Mouse (Mus musculus) intestine, postnatal 0 days (tissue): ENCODE results near the gene Dnm3. TPM values are rescaled to one million over a fixed set of nuclear protein-coding genes. Genes with fewer than 3 reads are reported as not detected.
A peak's percentile ranks its signal among the peaks of the same experiment; 100 is the strongest.
"Not testable (repeated sequence)": the region's sequence is repeated elsewhere in the genome, so short reads cannot be mapped to it uniquely, and the experiment has no call there.

Source experiments
- ATAC-seq: fragments of 200-750 bp; cut with Nextera tagmentation; 2 replicates; pipeline ENCODE4 v1.8.0; 2017; ENCODE audit warnings: mild to moderate bottlenecking, moderate TSS enrichment, moderate library complexity
- H3K27ac ChIP-seq: fragments of 300-500 bp; sonication (generic); 2 replicates; pipeline ENCODE4 v1.5.1; 2014; ENCODE audit warnings: mild to moderate bottlenecking, low read depth, low read length, moderate library complexity
- H3K27me3 ChIP-seq: fragments of 300-500 bp; sonication (generic); replicated peaks from 2 replicates; pipeline ENCODE4 v1.6.1; 2014; ENCODE audit warnings: low read length, mixed read lengths; ENCODE audit not compliant: control insufficient read depth, insufficient read depth
- H3K36me3 ChIP-seq: fragments of 300-500 bp; sonication (generic); 2 replicates; pipeline ENCODE4 v1.6.1; 2014; ENCODE audit warnings: mild to moderate bottlenecking, moderate library complexity; ENCODE audit not compliant: control insufficient read depth, insufficient read depth
- H3K4me1 ChIP-seq: fragments of 300-500 bp; sonication (generic); replicated peaks from 2 replicates; pipeline ENCODE4 v1.6.1; 2014; ENCODE audit warnings: antibody characterized with exemption, low read length, mixed read lengths; ENCODE audit not compliant: control insufficient read depth, insufficient read depth
- H3K4me2 ChIP-seq: fragments of 300-500 bp; sonication (generic); replicated peaks from 2 replicates; pipeline ENCODE4 v1.6.1; 2014; ENCODE audit warnings: low read depth, mild to moderate bottlenecking, moderate library complexity
- H3K4me3 ChIP-seq: fragments of 300-500 bp; sonication (generic); 2 replicates; pipeline ENCODE4 v1.5.1; 2014; ENCODE audit warnings: low read depth, low read length
- H3K9ac ChIP-seq: fragments of 300-500 bp; sonication (generic); 2 replicates; pipeline ENCODE4 v1.6.1; 2014; ENCODE audit warnings: mild to moderate bottlenecking, low read depth, low read length
- H3K9me3 ChIP-seq: fragments of 300-500 bp; sonication (generic); 2 replicates; pipeline ENCODE4 v1.6.1; 2016; ENCODE audit warnings: mixed run types; ENCODE audit not compliant: control insufficient read depth
- CTCF ChIP-seq: sonication (generic); IDR thresholded peaks from 2 replicates; pipeline ENCODE4 v1.5.1; 2016; ENCODE audit warnings: low read depth, mild to moderate bottlenecking, control low read depth, antibody characterized with exemption, moderate library complexity
- WGBS: fragments of 180-500 bp; shearing (Covaris S2); extraction: QIAGEN DNeasy Blood & Tissue Kit; methylation state at CpG from one replicate; pipeline ENCODE4 v1.1.7; 2014; 5-methylcytosine and 5-hydroxymethylcytosine counted together
- polyA plus RNA-seq: library from polyadenylated mRNA; unstranded; fragments of >200 nt; fragmentation: Nextera tagmentation; extraction: Ambion mirVana; gene quantifications from 2 replicates; pipeline ENCODE4 v1.2.1, GENCODE M21; 2015

The Dnm3 gene
- polyA plus RNA-seq, 1 experiment from 2014 or later: 5.6 TPM

DNA sequence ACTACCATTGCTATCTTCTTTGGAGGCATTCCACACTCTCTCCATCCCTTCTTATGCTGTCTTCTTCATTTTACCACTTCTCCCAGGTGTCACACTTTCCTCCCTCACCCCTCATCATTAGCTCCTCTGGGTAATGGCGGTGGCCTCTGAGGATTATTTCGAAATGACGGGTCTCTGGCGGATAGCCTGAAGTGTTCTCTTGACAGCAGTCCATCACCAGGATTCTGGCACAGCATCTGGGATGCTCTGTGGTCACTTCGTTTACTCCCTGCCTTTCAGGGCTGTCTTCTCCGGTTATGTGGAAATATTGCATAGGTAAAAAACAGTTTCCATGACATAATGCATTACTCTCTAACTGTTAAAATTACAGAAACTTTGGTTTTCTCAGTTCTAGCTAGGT, 55.0 kb downstream of the Dnm3 start:
- whole genome bisulfite sequencing: 87% methylated on average over 6 of the region's 6 CpGs
- Histone ChIP-seq H3K4me2 (no peak overlapping the region), H3K27me3 (no peaks in the 10 kb centered on the region), H3K4me3 (no peak overlapping the region), H3K9me3 (no peaks in the 10 kb centered on the region), H3K27ac (no peak overlapping the region), H3K4me1 (no peaks in the 10 kb centered on the region), H3K9ac (no peak overlapping the region), H3K36me3 (no peaks in the 10 kb centered on the region)
- no peak for ATAC-seq
- TF ChIP-seq CTCF: no peak

DNA sequence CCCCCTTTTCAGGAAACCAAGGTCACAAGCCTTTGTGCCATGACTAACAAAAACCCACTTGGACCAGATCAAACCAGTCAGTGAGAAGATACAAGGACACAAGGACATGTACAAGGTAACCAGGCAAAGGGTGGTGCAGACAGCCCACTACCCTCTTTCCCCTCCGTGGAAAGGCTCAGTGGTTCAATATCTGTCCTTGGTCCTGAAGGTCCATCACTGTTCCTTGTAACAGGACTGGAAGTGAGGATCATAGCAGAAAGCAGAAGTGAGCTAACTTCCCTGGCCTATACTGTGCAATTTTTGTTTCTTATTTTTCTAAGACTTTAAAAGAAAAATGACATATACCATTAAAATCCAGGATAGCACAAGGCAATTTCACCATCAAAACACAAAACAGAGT, 64.0 kb downstream of the Dnm3 start:
- H3K4me1 ChIP-seq: no peaks in the 10 kb centered on the region
- no peak overlapping the region for H3K27ac ChIP-seq
- H3K4me3 ChIP-seq: no peak overlapping the region
- H3K4me2 ChIP-seq: no peak overlapping the region
- H3K36me3 ChIP-seq: no peaks in the 10 kb centered on the region
- H3K9me3 ChIP-seq: no peaks in the 10 kb centered on the region
- ATAC-seq: no peak
- H3K27me3 ChIP-seq: no peaks in the 10 kb centered on the region
- no peak overlapping the region for H3K9ac ChIP-seq
- WGBS: 4% methylated on average over 1 of the region's 1 CpGs
- TF ChIP-seq CTCF: no peak

- Histone ChIP-seq H3K9me3 (no peaks in the 10 kb centered on the region), H3K36me3 (no peaks in the 10 kb centered on the region), H3K4me2 (no peak overlapping the region), H3K4me1 (no peaks in the 10 kb centered on the region), H3K27me3 (no peaks in the 10 kb centered on the region), H3K9ac (no peak overlapping the region), H3K27ac (no peak overlapping the region), H3K4me3 (no peak overlapping the region)
- WGBS: 86% methylated on average over 7 of the region's 7 CpGs
- TF ChIP-seq CTCF: no peak
- no peak for ATAC-seq
Measured at GRCm38 (mm10) chr1:162412787-162413429, 64.9 kb downstream of the Dnm3 start.

DNA sequence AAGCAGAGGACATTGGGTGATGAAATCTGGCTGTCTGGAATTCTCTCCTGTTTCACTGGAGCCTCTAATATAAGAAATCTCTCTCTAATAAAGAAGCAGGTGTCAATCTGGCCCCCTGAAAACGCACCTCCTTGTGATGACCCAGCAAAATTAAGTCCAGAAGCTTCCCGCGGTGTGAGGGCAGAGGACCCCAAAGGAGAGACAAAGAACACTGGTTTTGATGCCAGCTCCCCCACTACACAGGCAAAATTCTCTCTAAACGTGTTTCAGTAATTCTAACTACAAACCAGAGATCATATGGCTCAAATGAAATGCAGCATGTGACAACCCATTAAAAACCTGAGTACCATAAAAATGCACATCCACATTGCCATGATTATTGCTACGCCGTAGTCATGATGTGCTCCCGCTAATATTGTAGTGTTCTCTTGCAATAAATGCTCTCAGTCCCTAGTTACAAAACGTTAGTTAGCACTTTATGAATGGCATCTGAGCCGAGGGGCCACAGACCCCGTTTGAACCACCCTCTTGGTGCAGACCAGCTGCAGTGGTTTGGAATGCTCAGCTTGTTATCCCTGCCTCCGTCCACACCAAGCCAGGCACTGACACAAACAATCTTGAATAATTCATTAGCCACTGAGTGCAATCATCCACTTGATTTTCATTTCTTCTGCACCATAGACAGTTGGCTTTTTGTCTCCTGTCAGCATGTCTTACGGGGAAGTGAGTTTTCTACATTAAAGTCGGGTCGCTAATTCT, 67.4 kb downstream of the Dnm3 start:
- Histone ChIP-seq H3K4me3 (no peak overlapping the region), H3K27ac (no peak overlapping the region), H3K4me2 (no peak overlapping the region), H3K9ac (no peak overlapping the region), H3K4me1 (no peaks in the 10 kb centered on the region), H3K27me3 (no peaks in the 10 kb centered on the region), H3K36me3 (no peaks in the 10 kb centered on the region), H3K9me3 (no peaks in the 10 kb centered on the region)
- TF ChIP-seq CTCF: no peak
- 81% methylated on average over 14 of the region's 14 CpGs for WGBS
- ATAC-seq: no peak

DNA sequence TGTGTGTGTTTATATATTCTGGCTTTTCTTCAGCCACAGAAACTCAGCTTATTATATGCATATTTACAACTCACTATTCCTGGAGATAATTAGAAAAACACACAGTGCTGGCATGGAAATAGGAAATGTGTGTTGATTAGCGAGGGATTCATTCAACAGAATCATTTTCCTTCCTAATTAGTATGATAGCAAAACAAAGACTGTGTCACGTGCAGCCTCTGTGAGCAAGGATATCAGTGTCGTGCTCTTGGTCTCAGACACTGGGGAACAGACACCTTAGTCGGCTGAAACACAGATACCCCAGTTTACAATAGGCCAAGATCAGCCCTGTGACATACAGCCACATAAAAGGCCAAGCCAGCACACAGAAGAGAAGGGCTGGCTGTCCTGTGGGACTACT, 83.3 kb downstream of the Dnm3 start:
- Histone ChIP-seq H3K9ac (no peak overlapping the region), H3K4me1 (no peaks in the 10 kb centered on the region), H3K27ac (no peak overlapping the region), H3K27me3 (no peaks in the 10 kb centered on the region), H3K4me2 (no peak overlapping the region), H3K36me3 (no peaks in the 10 kb centered on the region), H3K9me3 (no peaks in the 10 kb centered on the region), H3K4me3 (no peak overlapping the region)
- WGBS: 56% methylated on average over 4 of the region's 4 CpGs
- TF ChIP-seq CTCF: no peak
- ATAC-seq: no peak

DNA sequence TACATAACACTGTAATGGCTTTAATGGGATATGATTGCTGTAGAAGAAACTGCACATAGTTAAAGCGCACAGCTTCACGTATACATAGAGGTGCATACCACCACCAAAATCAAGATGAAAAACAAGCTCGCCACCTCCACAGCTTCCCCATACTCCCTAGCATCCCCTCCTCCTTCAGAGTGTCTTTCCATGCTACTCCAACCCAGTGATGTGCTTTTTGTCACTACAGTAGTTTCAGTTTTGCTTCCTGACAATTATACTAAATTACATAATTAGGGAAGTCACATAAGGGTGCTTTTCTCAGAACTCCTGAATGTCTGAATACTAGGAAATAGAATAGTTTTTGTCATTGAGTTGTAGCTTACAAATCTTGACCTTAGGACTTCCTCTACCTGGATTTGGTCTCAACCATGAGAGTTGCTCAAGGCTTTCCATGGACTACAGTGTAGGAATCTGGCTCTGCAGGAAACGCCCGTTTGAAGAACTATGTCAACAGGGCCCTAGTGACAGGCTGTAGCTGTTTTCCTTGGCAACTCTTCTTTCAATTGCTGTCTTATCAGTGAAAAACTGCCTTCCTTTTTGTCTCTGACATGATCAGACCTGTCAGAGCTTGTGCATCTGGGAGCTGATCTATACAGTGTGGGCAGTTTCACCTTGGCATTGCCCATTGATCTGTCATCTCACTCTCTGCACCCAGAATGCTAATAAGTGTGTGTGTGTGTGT, 89.2 kb downstream of the Dnm3 start:
- Histone ChIP-seq H3K9ac (no peak overlapping the region), H3K27me3 (no peaks in the 10 kb centered on the region), H3K4me3 (no peak overlapping the region), H3K4me1 (no peaks in the 10 kb centered on the region), H3K4me2 (no peak overlapping the region; the same call in 1 of the 2 replicates), H3K36me3 (no peaks in the 10 kb centered on the region), H3K27ac (no peak overlapping the region), H3K9me3 (no peaks in the 10 kb centered on the region)
- peak; percentile 86 for ATAC-seq
- TF ChIP-seq CTCF: no peak
- 60% methylated on average over 5 of the region's 5 CpGs for WGBS

DNA sequence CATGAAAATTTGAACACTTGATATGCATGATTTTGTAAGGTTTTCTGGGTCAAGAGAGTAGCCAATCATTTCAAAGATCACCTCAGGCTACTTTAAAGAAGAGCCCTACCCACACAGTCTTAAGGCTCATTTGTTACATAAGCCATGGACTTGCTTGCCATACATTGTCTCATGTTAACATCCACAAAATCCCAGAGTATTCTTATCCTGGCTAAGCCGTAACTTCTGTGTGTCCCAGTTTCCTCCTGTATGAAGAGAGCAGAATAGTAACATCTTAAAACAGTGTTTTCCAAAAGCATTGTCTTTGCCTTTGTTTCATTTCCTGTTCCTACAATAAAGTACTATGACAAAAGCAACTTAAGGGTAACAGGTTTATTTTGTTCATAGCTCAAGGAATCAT, 104.8 kb downstream of the Dnm3 start:
- H3K9me3 ChIP-seq, H3K4me1 ChIP-seq, H3K9ac ChIP-seq, H3K27me3 ChIP-seq, H3K36me3 ChIP-seq, H3K4me3 ChIP-seq, H3K4me2 ChIP-seq, ATAC-seq, H3K27ac ChIP-seq: not testable (repeated sequence)
- WGBS: 96% methylated on average over 1 of the region's 1 CpGs
